Mouse (Mus musculus) kidney, postnatal 14 days (tissue): Measurements from ENCODE around the gene Sobp.
A peak's percentile ranks its signal among the peaks of the same experiment; 100 is the strongest.

Source experiments
- DNase-seq: peaks from one replicate; pipeline ENCODE4 v3.0.0; 2022; ENCODE audit warnings: mixed read lengths

Sobp gene

GRCm38 (mm10) chr10:42989910-42990309 lies 184.4 kb downstream of the Sobp start:
- peak; percentile 42 for DNase-seq

GRCm38 (mm10) chr10:42988627-42989026 lies 185.7 kb downstream of the Sobp start:
- DNase-seq: no peak

GRCm38 (mm10) chr10:42987594-42988052 lies 186.7 kb downstream of the Sobp start:
- DNase-seq: peak; percentile 71

- no peak for DNase-seq
Observed at GRCm38 (mm10) chr10:42984886-42985285, 189.4 kb downstream of the Sobp start.

- DNase-seq: no peak
Observed at GRCm38 (mm10) chr10:42980999-42981757, 193.2 kb downstream of the Sobp start.

GRCm38 (mm10) chr10:42978346-42978745 lies 196.0 kb downstream of the Sobp start:
- no peak for DNase-seq

- no peak for DNase-seq
Observed at GRCm38 (mm10) chr10:42976577-42976976, 197.8 kb downstream of the Sobp start.

GRCm38 (mm10) chr10:42973537-42973936 lies 200.8 kb downstream of the Sobp start:
- no peak for DNase-seq

- DNase-seq: peak; percentile 79
Observed at GRCm38 (mm10) chr10:42972504-42973172, 201.7 kb downstream of the Sobp start.

GRCm38 (mm10) chr10:42968332-42968731 lies 206.0 kb downstream of the Sobp start:
- no peak for DNase-seq

- DNase-seq: no peak
Observed at GRCm38 (mm10) chr10:42963061-42963460, 211.3 kb downstream of the Sobp start.

GRCm38 (mm10) chr10:42962655-42963054 lies 211.7 kb downstream of the Sobp start:
- DNase-seq: peak; percentile 48

- no peak for DNase-seq
Observed at GRCm38 (mm10) chr10:42962181-42962601, 212.1 kb downstream of the Sobp start.

- DNase-seq: peak; percentile 41
Observed at GRCm38 (mm10) chr10:42961771-42962170, 212.6 kb downstream of the Sobp start.

GRCm38 (mm10) chr10:42958686-42959085 lies 215.6 kb downstream of the Sobp start:
- DNase-seq: no peak

- peak; percentile 78 for DNase-seq
Observed at GRCm38 (mm10) chr10:42957881-42958651, 216.3 kb downstream of the Sobp start.

- DNase-seq: no peak
Observed at GRCm38 (mm10) chr10:42955205-42955604, 219.1 kb downstream of the Sobp start.

GRCm38 (mm10) chr10:42953601-42954000 lies 220.7 kb downstream of the Sobp start:
- no peak for DNase-seq
